Mouse (Mus musculus) megakaryocyte, embryonic 14.5 days (primary cell): ENCODE measurements at regions not wholly inside any gene's neighbourhood (a gene's known extent, or its start where the extent isn't known, plus 50 kb on each side); places are given as distances from the start of the nearest gene placed in this dataset.

Experiments used
- FLI1 ChIP-seq: IDR thresholded peaks from 2 replicates; pipeline ENCODE4 v1.6.1; 2012; ENCODE audit warnings: low read length, inconsistent platforms, mixed read lengths
- GATA1 ChIP-seq: IDR thresholded peaks from 3 replicates; pipeline ENCODE4 v1.6.1; 2012; ENCODE audit warnings: mixed read lengths, low read length, inconsistent platforms, borderline replicate concordance

GRCm38 (mm10) chr7:116808475-116808874, 304.3 kb downstream of the Nucb2 start:
- TF ChIP-seq FLI1 (no peak), GATA1 (no peak)
